Mouse (Mus musculus): ENCODE measurements around the gene Dnah2. TPM values are rescaled to one million over a fixed set of nuclear protein-coding genes. Genes with fewer than 3 reads are reported as not detected.

Gene Dnah2
- polyA plus RNA-seq, 1 experiment from 2014 or later = 0.87 TPM

DNA sequence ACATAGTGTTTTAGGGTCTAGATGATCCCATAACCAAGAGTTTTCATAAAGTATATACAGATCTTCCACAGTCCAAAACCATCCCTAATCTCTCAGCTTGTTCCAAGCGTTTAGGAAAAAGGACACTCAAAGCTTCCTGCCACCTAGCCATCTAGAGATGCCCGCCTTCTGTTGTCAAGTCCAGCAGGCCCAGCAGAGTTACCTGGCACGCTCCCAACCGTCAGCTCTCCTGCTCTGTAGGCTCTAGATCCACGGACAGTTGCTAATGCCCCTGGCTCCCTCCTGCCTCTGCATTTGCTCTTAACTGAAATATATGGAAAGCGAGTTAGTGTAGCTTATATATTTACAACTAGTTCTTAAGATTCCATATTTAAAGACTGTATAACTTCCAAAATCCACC, 167.6 kb downstream of the Dnah2 start:
- no peaks in the 10 kb centered on the region for H3K27me3 ChIP-seq (replicated peaks)
- no peak overlapping the region for H3K4me2 ChIP-seq (replicated peaks)
- H3K36me3 ChIP-seq = no peaks in the 10 kb centered on the region
- no peaks in the 10 kb centered on the region for H3K9me3 ChIP-seq
- no peak overlapping the region for H3K9ac ChIP-seq
- no peak for ATAC-seq
- 84% methylated on average over 6 of the region's 6 CpGs for WGBS
- H3K4me1 ChIP-seq (replicated peaks) = 0 out of 2 replicates have a peak, but pooled peaks cover 4% of the 10 kb centered on the region
- no peak overlapping the region for H3K4me3 ChIP-seq (replicated peaks)
- H3K27ac ChIP-seq = no peak overlapping the region

DNA sequence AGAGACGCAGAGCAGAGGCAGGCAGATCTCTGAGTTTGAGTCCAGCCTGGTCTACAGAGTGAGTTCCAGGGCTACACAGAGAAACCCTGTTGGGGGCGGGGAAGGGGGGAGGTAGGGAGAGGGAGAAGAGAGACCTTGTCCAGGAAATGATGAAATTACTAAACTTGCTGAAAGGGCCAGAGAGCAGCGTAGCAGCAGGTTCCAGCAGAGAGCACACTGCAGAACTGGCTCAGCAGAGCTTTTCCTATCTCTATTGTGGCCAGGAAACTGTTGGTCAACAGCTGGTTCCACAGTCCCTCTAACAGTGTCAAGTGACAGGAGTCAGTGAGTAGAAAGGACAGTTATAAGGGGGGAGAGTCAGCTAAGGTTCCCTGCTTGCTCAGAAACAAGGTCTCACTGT, 169.3 kb downstream of the Dnah2 start:
- no peaks in the 10 kb centered on the region for H3K27me3 ChIP-seq (replicated peaks)
- no peak overlapping the region for H3K9ac ChIP-seq
- no peak overlapping the region for H3K27ac ChIP-seq
- H3K4me1 ChIP-seq (replicated peaks) = 0 out of 2 replicates have a peak, but pooled peaks cover 4% of the 10 kb centered on the region
- WGBS = 77% methylated on average over 3 of the region's 3 CpGs
- no peak overlapping the region for H3K4me3 ChIP-seq (replicated peaks)
- H3K36me3 ChIP-seq = no peaks in the 10 kb centered on the region
- no peak overlapping the region for H3K4me2 ChIP-seq (replicated peaks)
- H3K9me3 ChIP-seq = no peaks in the 10 kb centered on the region
- no peak for ATAC-seq

- no peak overlapping the region for H3K4me2 ChIP-seq (replicated peaks)
- 0 out of 2 replicates have a peak, but pooled peaks cover 8% of the 10 kb centered on the region for H3K4me1 ChIP-seq (replicated peaks)
- H3K36me3 ChIP-seq = no peaks in the 10 kb centered on the region
- no peak overlapping the region for H3K27ac ChIP-seq
- no peak overlapping the region for H3K4me3 ChIP-seq (replicated peaks)
- no peak overlapping the region for H3K9ac ChIP-seq
- no peaks in the 10 kb centered on the region for H3K27me3 ChIP-seq (replicated peaks)
- ATAC-seq = peak; percentile 89
- 63% methylated on average over 3 of the region's 3 CpGs for WGBS
- no peaks in the 10 kb centered on the region for H3K9me3 ChIP-seq
Observed at GRCm38 (mm10) chr11:69377766-69378165, 171.1 kb downstream of the Dnah2 start.

DNA sequence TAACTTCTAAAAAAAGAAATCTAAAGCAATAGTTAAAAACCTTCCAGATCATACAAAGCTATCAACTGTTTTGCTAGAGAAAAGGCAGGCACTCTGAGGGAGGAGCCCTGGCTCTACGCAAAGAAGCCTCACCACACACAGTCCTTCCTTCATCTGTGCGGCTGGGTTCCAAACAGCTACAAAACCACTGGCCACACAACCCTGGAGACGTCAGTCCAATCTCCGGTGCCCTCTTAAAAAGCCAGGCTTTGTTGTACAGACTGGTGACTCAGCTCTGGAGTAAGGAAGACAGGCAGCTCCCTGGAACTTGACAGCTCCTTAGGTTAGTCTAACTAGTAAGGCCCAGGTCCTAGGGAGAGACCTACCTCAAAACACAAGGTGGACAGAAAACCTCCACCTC, 173.3 kb downstream of the Dnah2 start:
- H3K9me3 ChIP-seq = no peaks in the 10 kb centered on the region
- 91% methylated on average over 4 of the region's 4 CpGs for WGBS
- no peaks in the 10 kb centered on the region for H3K36me3 ChIP-seq
- H3K27ac ChIP-seq = no peak overlapping the region
- peaks cover 28% of the 10 kb centered on the region for H3K4me1 ChIP-seq (replicated peaks)
- no peak overlapping the region for H3K9ac ChIP-seq
- no peaks in the 10 kb centered on the region for H3K27me3 ChIP-seq (replicated peaks)
- no peak for ATAC-seq
- H3K4me3 ChIP-seq (replicated peaks) = no peak overlapping the region
- no peak overlapping the region for H3K4me2 ChIP-seq (replicated peaks)

DNA sequence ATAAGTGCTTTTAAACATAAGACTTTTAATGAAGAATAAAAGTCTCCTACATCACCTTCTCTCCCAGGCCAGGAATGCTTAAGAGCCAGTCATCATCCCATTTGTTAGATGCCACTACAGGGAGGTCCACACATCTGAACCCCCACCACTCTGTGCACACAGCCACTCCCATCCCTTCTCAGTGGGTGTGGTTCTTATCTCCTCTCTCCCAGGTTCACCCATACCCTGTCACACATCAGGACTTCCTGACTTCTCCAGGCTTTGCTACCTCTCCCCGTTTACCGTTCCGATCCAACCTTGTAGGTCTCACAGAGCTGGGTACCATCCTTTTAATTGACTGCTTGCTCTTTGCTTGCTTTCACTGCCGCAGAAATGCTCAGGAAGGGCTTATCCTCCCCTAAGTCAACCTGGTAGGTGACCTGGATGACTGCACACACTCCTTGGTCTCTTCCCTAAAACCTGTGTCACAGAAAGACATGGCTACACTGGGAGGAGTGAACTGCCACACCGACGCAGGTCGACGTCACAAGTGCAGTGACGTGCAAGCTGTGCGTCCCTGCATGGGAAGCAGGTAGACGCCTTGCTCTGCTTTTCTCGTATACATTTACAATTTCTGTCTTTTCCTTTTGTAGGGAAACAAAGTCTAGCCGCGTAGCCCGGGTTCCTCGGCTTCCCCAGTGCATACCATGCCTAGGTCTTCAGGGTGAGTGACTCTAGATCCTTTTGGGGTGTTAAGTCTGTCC, 175.5 kb downstream of the Dnah2 start:
- no peaks in the 10 kb centered on the region for H3K27me3 ChIP-seq (replicated peaks)
- H3K9ac ChIP-seq = no peak overlapping the region
- H3K4me2 ChIP-seq (replicated peaks) = no peak overlapping the region
- H3K4me1 ChIP-seq (replicated peaks) = peaks cover 30% of the 10 kb centered on the region
- H3K36me3 ChIP-seq = no peaks in the 10 kb centered on the region
- no peaks in the 10 kb centered on the region for H3K9me3 ChIP-seq
- H3K27ac ChIP-seq = no peak overlapping the region
- no peak overlapping the region for H3K4me3 ChIP-seq (replicated peaks)
- no peak for ATAC-seq
- WGBS = 89% methylated on average over 16 of the region's 16 CpGs

GRCm38 (mm10) chr11:69372780-69373170, 176.1 kb downstream of the Dnah2 start:
- no peak for ATAC-seq
- no peak overlapping the region for H3K9ac ChIP-seq
- H3K4me3 ChIP-seq (replicated peaks) = no peak overlapping the region
- peak overlapping the region; percentile 52; the same call in 1 of the 2 replicates for H3K27ac ChIP-seq
- no peak overlapping the region for H3K4me2 ChIP-seq (replicated peaks)
- H3K36me3 ChIP-seq = no peaks in the 10 kb centered on the region
- 58% methylated on average over 3 of the region's 3 CpGs for WGBS
- H3K27me3 ChIP-seq (replicated peaks) = no peaks in the 10 kb centered on the region
- peaks cover 34% of the 10 kb centered on the region for H3K4me1 ChIP-seq (replicated peaks)
- H3K9me3 ChIP-seq = no peaks in the 10 kb centered on the region

DNA sequence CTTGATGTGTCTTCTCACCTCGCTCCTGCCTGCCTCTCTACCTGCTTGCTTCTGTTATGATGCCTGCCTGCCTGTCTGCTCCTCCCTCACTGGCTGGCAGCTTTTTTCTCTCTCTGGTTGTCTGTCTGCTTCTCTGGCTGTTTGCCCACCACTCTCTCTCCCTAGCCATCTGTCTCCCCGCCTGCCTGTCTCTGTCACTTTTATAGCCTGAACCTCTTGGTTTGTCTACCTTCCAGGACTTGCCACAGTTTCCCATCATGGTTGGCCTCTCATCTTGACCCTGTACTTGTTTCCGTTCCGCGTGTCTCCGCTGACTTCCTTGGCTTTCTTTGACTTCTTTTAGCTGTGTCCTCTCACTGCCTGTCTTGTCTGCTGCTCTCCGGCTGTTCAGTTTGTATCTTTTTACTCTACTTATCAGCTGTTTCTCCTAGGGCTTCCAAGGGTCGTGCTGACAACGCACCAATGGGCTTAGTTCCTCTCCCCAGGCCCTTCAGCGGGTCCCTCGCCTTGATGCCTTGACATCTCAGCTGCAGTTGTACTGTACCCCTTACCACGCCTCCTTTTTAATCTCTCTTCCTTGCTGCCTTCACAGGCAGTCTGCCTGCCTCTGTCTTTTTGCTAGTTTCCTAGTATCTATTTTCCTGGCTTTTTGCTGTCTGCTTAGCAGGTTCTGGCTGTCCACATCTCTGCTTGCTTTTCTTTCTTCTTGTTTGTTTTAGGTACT, 176.7 kb downstream of the Dnah2 start:
- no peaks in the 10 kb centered on the region for H3K9me3 ChIP-seq
- peaks cover 31% of the 10 kb centered on the region for H3K4me1 ChIP-seq (replicated peaks)
- 34% methylated on average over 12 of the region's 12 CpGs for WGBS
- H3K9ac ChIP-seq = no peak overlapping the region
- no peak for ATAC-seq
- no peak overlapping the region for H3K4me3 ChIP-seq (replicated peaks)
- H3K36me3 ChIP-seq = no peaks in the 10 kb centered on the region
- H3K27me3 ChIP-seq (replicated peaks) = no peaks in the 10 kb centered on the region
- H3K27ac ChIP-seq = peak overlapping the region; percentile 52
- H3K4me2 ChIP-seq (replicated peaks) = 0 out of 2 replicates have a peak overlapping the region, but pooled peaks have one; percentile 17

DNA sequence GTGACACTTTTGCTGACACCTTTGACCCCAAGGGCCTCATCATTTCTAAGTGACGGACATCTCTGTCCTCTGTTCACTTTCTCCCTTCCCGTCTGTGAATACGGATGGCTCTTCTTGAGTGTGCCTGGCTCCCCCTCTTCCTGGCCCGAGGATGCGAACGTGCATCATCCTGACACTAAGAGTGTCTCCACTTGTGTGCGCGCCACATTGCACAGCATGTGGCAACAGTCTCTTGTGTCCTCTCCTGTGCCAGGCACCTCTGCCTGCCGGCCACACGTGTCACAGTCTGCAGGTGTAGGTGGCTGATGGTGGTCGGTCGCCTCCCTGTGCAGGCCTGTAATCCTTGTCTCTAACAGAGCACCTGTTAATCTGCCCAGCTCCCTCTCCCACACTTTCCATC, 177.3 kb downstream of the Dnah2 start:
- 52% methylated on average over 12 of the region's 12 CpGs for WGBS
- Histone ChIP-seq H3K4me1 (replicated peaks) (peaks cover 31% of the 10 kb centered on the region), H3K36me3 (no peaks in the 10 kb centered on the region), H3K4me2 (replicated peaks) (peak overlapping the region; percentile 17; the same call in 1 of the 2 replicates), H3K27ac (peak overlapping the region; percentile 52), H3K4me3 (replicated peaks) (no peak overlapping the region), H3K9me3 (no peaks in the 10 kb centered on the region), H3K9ac (no peak overlapping the region), H3K27me3 (replicated peaks) (no peaks in the 10 kb centered on the region)
- ATAC-seq = no peak

DNA sequence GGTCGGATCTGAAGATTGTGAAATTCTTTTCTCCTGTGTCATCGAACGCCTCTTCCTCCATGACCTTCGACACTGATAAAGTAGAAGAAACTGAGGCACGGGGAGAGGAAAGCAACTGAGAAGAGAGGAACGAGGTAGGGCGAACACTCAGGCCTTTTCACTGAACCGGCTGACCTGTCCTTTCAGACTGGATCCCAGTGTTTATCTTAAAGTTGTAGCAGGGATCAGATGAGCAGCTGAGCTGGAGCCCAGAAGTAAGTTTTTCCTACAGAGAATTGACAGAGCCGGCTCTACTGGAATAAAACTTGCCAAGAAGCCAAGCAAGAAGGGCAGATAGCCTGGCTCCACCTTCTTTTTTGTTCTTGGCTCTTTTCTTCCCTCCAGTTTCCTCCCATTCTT, 178.1 kb downstream of the Dnah2 start:
- 21% methylated on average over 9 of the region's 9 CpGs for WGBS
- no peak for ATAC-seq
- H3K4me1 ChIP-seq (replicated peaks) = peaks cover 35% of the 10 kb centered on the region
- no peaks in the 10 kb centered on the region for H3K36me3 ChIP-seq
- H3K9me3 ChIP-seq = no peaks in the 10 kb centered on the region
- H3K27ac ChIP-seq = peak overlapping the region; percentile 54
- H3K9ac ChIP-seq = no peak overlapping the region
- H3K4me3 ChIP-seq (replicated peaks) = no peak overlapping the region
- no peaks in the 10 kb centered on the region for H3K27me3 ChIP-seq (replicated peaks)
- peak overlapping the region; percentile 17 for H3K4me2 ChIP-seq (replicated peaks)

Other genes starting within 250 kb of the Dnah2 start
- 18.5 and 19.6 TPM in 2 replicates for gene Cntrob, start 225.3 kb downstream of the Dnah2 start, polyA plus RNA-seq (2015; fragmentation: Nextera tagmentation; extraction: Ambion mirVana)
- 135 and 147 TPM in 2 replicates for gene Trappc1, start 225.1 kb downstream of the Dnah2 start, polyA plus RNA-seq (2015; fragmentation: Nextera tagmentation; extraction: Ambion mirVana)
- gene Kcnab3, start 222.9 kb downstream of the Dnah2 start, polyA plus RNA-seq (2015; fragmentation: Nextera tagmentation; extraction: Ambion mirVana) = 2.2 and 2.3 TPM in 2 replicates
- gene Rnf227, start 208.6 kb downstream of the Dnah2 start, polyA plus RNA-seq (2015; fragmentation: Nextera tagmentation; extraction: Ambion mirVana) = 10.8 and 10.9 TPM in 2 replicates
- gene Chd3, start 179.7 kb downstream of the Dnah2 start, polyA plus RNA-seq (2015; fragmentation: Nextera tagmentation; extraction: Ambion mirVana) = 39.9 and 44.1 TPM in 2 replicates
- 154 and 182 TPM in 2 replicates for gene Naa38, start 153.6 kb downstream of the Dnah2 start, polyA plus RNA-seq (2015; fragmentation: Nextera tagmentation; extraction: Ambion mirVana)
- 22.7 and 24.8 TPM in 2 replicates for gene Cyb5d1, start 153.5 kb downstream of the Dnah2 start, polyA plus RNA-seq (2015; fragmentation: Nextera tagmentation; extraction: Ambion mirVana)
- gene Tmem88, start 150.9 kb downstream of the Dnah2 start, polyA plus RNA-seq (2015; fragmentation: Nextera tagmentation; extraction: Ambion mirVana) = 30.7 and 32.1 TPM in 2 replicates
- 23.7 and 24.3 TPM in 2 replicates for gene Kdm6b, start 135.4 kb downstream of the Dnah2 start, polyA plus RNA-seq (2015; fragmentation: Nextera tagmentation; extraction: Ambion mirVana)
- gene Efnb3, start 11.1 kb upstream of the Dnah2 start, polyA plus RNA-seq (2015; fragmentation: Nextera tagmentation; extraction: Ambion mirVana) = 9.8 and 10.2 TPM in 2 replicates
- gene Wrap53, start 31.1 kb upstream of the Dnah2 start, polyA plus RNA-seq (2015; fragmentation: Nextera tagmentation; extraction: Ambion mirVana) = 25.1 and 25.6 TPM in 2 replicates
- gene Trp53, start 31.2 kb upstream of the Dnah2 start, polyA plus RNA-seq (2015; fragmentation: Nextera tagmentation; extraction: Ambion mirVana) = 140 and 143 TPM in 2 replicates
- 5.8 and 6.8 TPM in 2 replicates for gene Atp1b2, start 56.8 kb upstream of the Dnah2 start, polyA plus RNA-seq (2015; fragmentation: Nextera tagmentation; extraction: Ambion mirVana)
- 0.34 and 0.43 TPM in 2 replicates for gene Shbg, start 68.8 kb upstream of the Dnah2 start, polyA plus RNA-seq (2015; fragmentation: Nextera tagmentation; extraction: Ambion mirVana)
- gene Sat2, start 72.9 kb upstream of the Dnah2 start, polyA plus RNA-seq (2015; fragmentation: Nextera tagmentation; extraction: Ambion mirVana) = 14.1 and 16.7 TPM in 2 replicates
- 15.6 and 21.2 TPM in 2 replicates for gene Fxr2, start 83.9 kb upstream of the Dnah2 start, polyA plus RNA-seq (2015; fragmentation: Nextera tagmentation; extraction: Ambion mirVana)
- 0.20 TPM in 1 of 2 replicates, not detected in the other for gene Sox15, start 106.2 kb upstream of the Dnah2 start, polyA plus RNA-seq (2015; fragmentation: Nextera tagmentation; extraction: Ambion mirVana)
- 60.9 and 63.4 TPM in 2 replicates for gene Mpdu1, start 113.5 kb upstream of the Dnah2 start, polyA plus RNA-seq (2015; fragmentation: Nextera tagmentation; extraction: Ambion mirVana)
- gene Cd68, start 117.0 kb upstream of the Dnah2 start, polyA plus RNA-seq (2015; fragmentation: Nextera tagmentation; extraction: Ambion mirVana) = 13.3 and 14.2 TPM in 2 replicates
- gene Eif4a1, start 123.3 kb upstream of the Dnah2 start, polyA plus RNA-seq (2015; fragmentation: Nextera tagmentation; extraction: Ambion mirVana) = 517 and 559 TPM in 2 replicates
- gene Senp3, start 133.0 kb upstream of the Dnah2 start, polyA plus RNA-seq (2015; fragmentation: Nextera tagmentation; extraction: Ambion mirVana) = 62.1 and 63.9 TPM in 2 replicates
- 0.33 and 0.54 TPM in 2 replicates for gene Tnfsf13, start 136.7 kb upstream of the Dnah2 start, polyA plus RNA-seq (2015; fragmentation: Nextera tagmentation; extraction: Ambion mirVana)
- 6.6 and 7.0 TPM in 2 replicates for gene Tnfsf12, start 146.7 kb upstream of the Dnah2 start, polyA plus RNA-seq (2015; fragmentation: Nextera tagmentation; extraction: Ambion mirVana)
- gene Tnfsfm13, start 147.0 kb upstream of the Dnah2 start, polyA plus RNA-seq (2015; fragmentation: Nextera tagmentation; extraction: Ambion mirVana) = 2.6 and 3.1 TPM in 2 replicates
- gene Polr2a, start 209.5 kb upstream of the Dnah2 start, polyA plus RNA-seq (2015; fragmentation: Nextera tagmentation; extraction: Ambion mirVana) = 18.1 and 19.1 TPM in 2 replicates
- 0.15 and 0.16 TPM in 2 replicates for gene Slc35g3, start 212.9 kb upstream of the Dnah2 start, polyA plus RNA-seq (2015; fragmentation: Nextera tagmentation; extraction: Ambion mirVana)
- 2.3 and 2.4 TPM in 2 replicates for gene Zbtb4, start 216.8 kb upstream of the Dnah2 start, polyA plus RNA-seq (2015; fragmentation: Nextera tagmentation; extraction: Ambion mirVana)
- 3.5 and 4.3 TPM in 2 replicates for gene Chrnb1, start 246.8 kb upstream of the Dnah2 start, polyA plus RNA-seq (2015; fragmentation: Nextera tagmentation; extraction: Ambion mirVana)